Mouse (Mus musculus) heart, adult 2 months (tissue): Measurements from ENCODE around the gene Dclre1c.

Experiments
- CTCF ChIP-seq: fragments of 200-600 bp; IDR thresholded peaks from 2 replicates; pipeline ENCODE4 v1.8.1; 2022; ENCODE audit warnings: antibody characterized with exemption, mild to moderate bottlenecking, moderate library complexity
- EP300 ChIP-seq: fragments of 200-500 bp; IDR thresholded peaks from 2 replicates; pipeline ENCODE4 v1.6.1; 2011; ENCODE audit warnings: low read depth, low read length, control low read depth; ENCODE audit not compliant: insufficient read depth
- POLR2A ChIP-seq: fragments of 200-500 bp; IDR thresholded peaks from 2 replicates; pipeline ENCODE4 v1.6.1; 2011; ENCODE audit warnings: mild to moderate bottlenecking, low read depth, low read length, control low read depth; ENCODE audit not compliant: insufficient read depth

DNA sequence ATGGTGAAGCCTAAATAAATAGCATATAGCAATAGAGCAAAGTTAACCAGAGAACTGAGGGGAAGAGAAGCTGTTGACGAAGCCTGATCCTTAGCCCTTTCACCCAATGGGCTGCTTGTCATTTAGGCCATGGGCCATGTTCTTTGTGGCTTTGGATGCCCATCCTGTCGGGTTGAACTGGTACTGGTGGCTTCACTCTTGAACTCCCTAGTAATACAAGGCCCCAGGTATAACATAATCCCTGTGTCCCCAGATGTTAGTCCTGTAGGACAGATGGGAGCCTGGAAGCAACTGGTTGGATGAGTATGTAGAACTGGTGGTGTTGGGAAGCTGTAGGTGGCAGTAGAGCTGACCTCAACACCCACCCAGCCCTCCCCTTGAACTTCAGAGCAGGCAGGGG lies 32.0 kb upstream of the Dclre1c start:
- TF ChIP-seq CTCF (no peak), EP300 (no peak), POLR2A (no peak)
